Mouse (Mus musculus) myocyte (in vitro differentiated cells): ENCODE data around the gene Pgp. TPM values are rescaled to one million over a fixed set of nuclear protein-coding genes. Genes with fewer than 3 reads are reported as not detected.
A peak's percentile ranks its signal among the peaks of the same experiment; 100 is the strongest.

ENCODE experiments used
- H3K27me3 ChIP-seq: one replicate; pipeline ENCODE4 v1.6.1; 2011; ENCODE audit not compliant: control insufficient read depth, insufficient read depth, insufficient read length
- H3K36me3 ChIP-seq: one replicate; pipeline ENCODE4 v1.6.1; 2011; ENCODE audit not compliant: control insufficient read depth, insufficient read depth
- H3K4me2 ChIP-seq: one replicate; pipeline ENCODE4 v1.6.1; 2011; ENCODE audit warnings: low read depth, control low read depth
- H3K4me3 ChIP-seq: one replicate; pipeline ENCODE4 v1.5.1; 2011; ENCODE audit warnings: mild to moderate bottlenecking, control low read depth, moderate library complexity
- H3K79me2 ChIP-seq: one replicate; pipeline ENCODE4 v1.6.1; 2011; ENCODE audit not compliant: control insufficient read depth, insufficient read depth
- H3ac ChIP-seq: one replicate; pipeline ENCODE4 v1.6.1; 2011; ENCODE audit not compliant: control insufficient read depth, insufficient read length
- CEBPB ChIP-seq: IDR thresholded peaks from 2 replicates; pipeline ENCODE4 v1.6.1; 2011; ENCODE audit warnings: mild to moderate bottlenecking, moderate library complexity; ENCODE audit not compliant: poor library complexity, insufficient read depth, severe bottlenecking
- E2F4 ChIP-seq: IDR thresholded peaks from one replicate; pipeline ENCODE4 v1.6.1; 2011; ENCODE audit warnings: mild to moderate bottlenecking, control low read depth, moderate library complexity; ENCODE audit not compliant: insufficient read depth
- MAX ChIP-seq: IDR thresholded peaks from one replicate; pipeline ENCODE4 v1.6.1; 2011; ENCODE audit warnings: low read depth, mild to moderate bottlenecking, control low read depth
- MYOD1 ChIP-seq, 3 experiments: IDR thresholded peaks; one replicate each; pipeline ENCODE4 v1.6.1; 2011; ENCODE audit warnings: control low read depth in 2 of 3, low read depth in 2 of 3, mild to moderate bottlenecking in 2 of 3, moderate library complexity in 1 of 3; ENCODE audit not compliant: insufficient read length in 2 of 3, control insufficient read depth in 1 of 3
- MYOG ChIP-seq, 3 experiments: IDR thresholded peaks; one replicate each; pipeline ENCODE4 v1.6.1; 2011; ENCODE audit warnings: control low read depth in 2 of 3, low read depth in 2 of 3, mild to moderate bottlenecking in 2 of 3; ENCODE audit not compliant: insufficient read length in 2 of 3, control insufficient read depth in 1 of 3, insufficient read depth in 1 of 3
- POLR2A ChIP-seq: IDR thresholded peaks from one replicate; pipeline ENCODE4 v1.6.1; 2011; ENCODE audit warnings: low read depth, mild to moderate bottlenecking, control low read depth, moderate library complexity; ENCODE audit not compliant: insufficient read length
- POLR2AphosphoS2 ChIP-seq: IDR thresholded peaks from one replicate; pipeline ENCODE4 v1.6.1; 2011; ENCODE audit warnings: low read depth, control low read depth; ENCODE audit not compliant: insufficient read length
- REST ChIP-seq: IDR thresholded peaks from one replicate; pipeline ENCODE4 v1.6.1; 2011; ENCODE audit warnings: mild to moderate bottlenecking, control low read depth, moderate library complexity; ENCODE audit not compliant: insufficient read depth, insufficient read length
- SRF ChIP-seq: IDR thresholded peaks from one replicate; pipeline ENCODE4 v1.6.1; 2011; ENCODE audit warnings: low read depth; ENCODE audit not compliant: control insufficient read depth, insufficient read length
- TCF12 ChIP-seq: IDR thresholded peaks from one replicate; pipeline ENCODE4 v1.6.1; 2011; ENCODE audit warnings: mild to moderate bottlenecking, control low read depth; ENCODE audit not compliant: poor library complexity, insufficient read depth, severe bottlenecking
- TCF3 ChIP-seq: IDR thresholded peaks from one replicate; pipeline ENCODE4 v1.6.1; 2011; ENCODE audit warnings: low read depth, control low read depth; ENCODE audit not compliant: insufficient read length
- USF1 ChIP-seq: IDR thresholded peaks from one replicate; pipeline ENCODE4 v1.6.1; 2011; ENCODE audit warnings: low read depth, mild to moderate bottlenecking, control low read depth, moderate library complexity
- polyA plus RNA-seq: library from polyadenylated mRNA; unstranded; fragments of >200 nt; fragmentation: generic; extraction: Trizol; gene quantifications from one replicate; pipeline ENCODE4 v1.2.1, GENCODE M21; 2012; ENCODE audit warnings: missing spikeins

The Pgp gene
- polyA plus RNA-seq, 1 experiment, result 53.7 TPM

DNA sequence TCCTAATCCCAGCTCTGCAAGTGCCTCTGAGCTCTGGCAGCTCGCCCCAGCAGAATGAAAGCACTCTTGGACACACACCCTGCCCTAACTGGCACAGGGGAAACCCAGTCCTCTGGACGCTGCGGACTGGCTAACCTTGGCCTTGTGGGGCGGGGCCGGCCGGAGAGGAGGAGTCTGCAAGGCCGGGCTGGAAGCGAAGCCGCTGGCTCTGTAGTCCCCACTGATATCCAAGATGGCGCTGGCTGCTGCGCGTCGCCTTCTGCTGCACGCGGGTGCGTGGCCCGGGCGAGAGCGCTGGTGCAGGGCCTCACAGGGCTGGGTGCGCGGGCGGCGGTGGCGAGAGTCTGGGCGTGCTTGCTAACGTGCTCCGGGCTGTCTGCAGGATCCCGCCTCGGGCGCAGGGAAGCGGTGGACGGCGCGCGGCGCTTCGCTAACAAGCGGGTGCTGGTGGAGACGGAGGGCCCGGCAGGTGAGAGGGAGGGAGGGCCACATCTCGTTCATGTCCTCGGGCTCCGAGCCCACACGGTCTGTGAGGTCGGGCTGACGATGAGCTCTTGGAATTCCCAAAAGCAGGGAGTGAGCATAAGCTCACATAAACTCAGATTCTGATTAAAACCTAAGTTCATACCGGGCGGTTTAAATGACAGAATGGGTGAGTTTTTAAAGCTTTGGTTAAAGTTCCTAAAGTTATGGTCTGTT, 43.6 kb upstream of the Pgp start, which contains the start of gene Eci1:
Gene Eci1 (plus strand): TSS at position 171 of the 699 bp plus-strand sequence.
- H3K4me2 ChIP-seq, result peak within 1 kb of the TSS; percentile 73
- H3K36me3 ChIP-seq, result peaks cover 20% of the 10 kb centered on the region
- H3ac ChIP-seq, result peak within 1 kb of the TSS; percentile 19
- TF ChIP-seq POLR2AphosphoS2 (peak; percentile 99), USF1 (no peak), POLR2A (peak; percentile 100), MYOD1 (IDR thresholded peaks at IDR 0.05; ENCODE audit: control insufficient read depth in 1 of 3, insufficient read length in 2 of 3, low read depth in 2 of 3) (peak in 1 of 3 experiments; percentile 36)
- H3K79me2 ChIP-seq, result peaks cover 7% of the 10 kb centered on the region
- peak within 1 kb of the TSS; percentile 46 for H3K4me3 ChIP-seq
- no peaks in the 10 kb centered on the region for H3K27me3 ChIP-seq

- Histone ChIP-seq H3K27me3 (no peaks in the 10 kb centered on the region), H3K4me2 (peak overlapping the region; percentile 73), H3K36me3 (peaks cover 16% of the 10 kb centered on the region), H3K79me2 (peaks cover 6% of the 10 kb centered on the region), H3ac (peak overlapping the region; percentile 19), H3K4me3 (peak overlapping the region; percentile 46)
- TF ChIP-seq USF1, result no peak
- TF ChIP-seq MAX, result no peak
- no peak for TF ChIP-seq TCF3
- no peak for TF ChIP-seq MYOG (IDR thresholded peaks at IDR 0.05; ENCODE audit: control insufficient read depth in 1 of 3, insufficient read depth in 1 of 3, insufficient read length in 2 of 3, low read depth in 2 of 3)
- TF ChIP-seq POLR2A, result no peak
- TF ChIP-seq SRF, result no peak
- TF ChIP-seq E2F4, result no peak
- TF ChIP-seq CEBPB, result no peak
- no peak for TF ChIP-seq POLR2AphosphoS2
- no peak for TF ChIP-seq MYOD1 (IDR thresholded peaks at IDR 0.05; ENCODE audit: control insufficient read depth in 1 of 3, insufficient read length in 2 of 3, low read depth in 2 of 3)
- TF ChIP-seq TCF12, result no peak
- TF ChIP-seq REST, result no peak
Measured at GRCm38 (mm10) chr17:24427170-24427557, 43.0 kb upstream of the Pgp start.

GRCm38 (mm10) chr17:24429201-24429983, 40.8 kb upstream of the Pgp start:
- no peak overlapping the region for H3K4me2 ChIP-seq
- no peak overlapping the region for H3ac ChIP-seq
- H3K36me3 ChIP-seq, result peaks cover 3% of the 10 kb centered on the region
- H3K27me3 ChIP-seq, result no peaks in the 10 kb centered on the region
- H3K4me3 ChIP-seq, result no peak overlapping the region
- peaks cover 6% of the 10 kb centered on the region for H3K79me2 ChIP-seq
- TF ChIP-seq TCF12 (no peak), USF1 (no peak), MAX (no peak), POLR2A (no peak), REST (no peak)

- peaks cover 5% of the 10 kb centered on the region for H3K36me3 ChIP-seq
- no peak for TF ChIP-seq POLR2AphosphoS2
- TF ChIP-seq MYOG (IDR thresholded peaks at IDR 0.05; ENCODE audit: control insufficient read depth in 1 of 3, insufficient read depth in 1 of 3, insufficient read length in 2 of 3, low read depth in 2 of 3), result no peak
- TF ChIP-seq POLR2A, result no peak
- no peak for TF ChIP-seq CEBPB
- no peak for TF ChIP-seq E2F4
- no peak for TF ChIP-seq SRF
- no peak for TF ChIP-seq USF1
- TF ChIP-seq MAX, result no peak
- TF ChIP-seq REST, result no peak
- no peak for TF ChIP-seq TCF3
- no peak for TF ChIP-seq MYOD1 (IDR thresholded peaks at IDR 0.05; ENCODE audit: control insufficient read depth in 1 of 3, insufficient read length in 2 of 3, low read depth in 2 of 3)
- TF ChIP-seq TCF12, result no peak
Measured at GRCm38 (mm10) chr17:24437016-24437415, 33.2 kb upstream of the Pgp start.

More at GRCm38 (mm10) chr17:24437016-24437415, 33.2 kb upstream of the Pgp start:
- no peak overlapping the region for H3K4me3 ChIP-seq
- H3ac ChIP-seq, result no peak overlapping the region
- no peaks in the 10 kb centered on the region for H3K27me3 ChIP-seq
- no peak overlapping the region for H3K4me2 ChIP-seq
- H3K79me2 ChIP-seq, result no peaks in the 10 kb centered on the region
